Mouse (Mus musculus) limb, embryonic 15.5 days (tissue): ENCODE measurements around the gene Zbtb14. TPM values are rescaled to one million over a fixed set of nuclear protein-coding genes. Genes with fewer than 3 reads are reported as not detected.

Source experiments
- ATAC-seq: fragments of 200-750 bp; cut with Nextera tagmentation; 2 replicates; pipeline ENCODE4 v1.8.0; 2017; ENCODE audit warnings: low read depth, moderate TSS enrichment; ENCODE audit not compliant: insufficient number of reproducible peaks, low FRiP score, low TSS enrichment
- H3K27ac ChIP-seq: fragments of 300-500 bp; sonication (generic); 2 replicates; pipeline ENCODE4 v1.5.1; 2015; ENCODE audit warnings: moderate library complexity, mild to moderate bottlenecking, inconsistent platforms
- H3K27me3 ChIP-seq: fragments of 300-500 bp; sonication (generic); 2 replicates; pipeline ENCODE4 v1.6.1; 2015; ENCODE audit warnings: inconsistent platforms
- H3K36me3 ChIP-seq: fragments of 300-500 bp; sonication (generic); 2 replicates; pipeline ENCODE4 v1.6.1; 2015; ENCODE audit warnings: inconsistent platforms
- H3K4me1 ChIP-seq: fragments of 300-500 bp; sonication (generic); 2 replicates; pipeline ENCODE4 v1.6.1; 2015; ENCODE audit warnings: inconsistent platforms
- H3K4me2 ChIP-seq: fragments of 300-500 bp; sonication (generic); 2 replicates; pipeline ENCODE4 v1.6.1; 2015; ENCODE audit warnings: mild to moderate bottlenecking, inconsistent platforms
- H3K4me3 ChIP-seq: fragments of 300-500 bp; sonication (generic); 2 replicates; pipeline ENCODE4 v1.5.1; 2015; ENCODE audit warnings: mild to moderate bottlenecking, inconsistent platforms
- H3K9ac ChIP-seq: fragments of 300-500 bp; sonication (generic); 2 replicates; pipeline ENCODE4 v1.6.1; 2015; ENCODE audit warnings: inconsistent platforms
- H3K9me3 ChIP-seq: fragments of 300-500 bp; sonication (generic); 2 replicates; pipeline ENCODE4 v1.6.1; 2016; ENCODE audit warnings: inconsistent platforms
- WGBS: fragments of 180-500 bp; shearing (Covaris S2); methylation state at CpG from one replicate; pipeline ENCODE4 v1.1.7; 2015; 5-methylcytosine and 5-hydroxymethylcytosine counted together
- polyA plus RNA-seq: library from polyadenylated mRNA; unstranded; fragments of >200 nt; fragmentation: Nextera tagmentation; extraction: Ambion mirVana; gene quantifications from 2 replicates; pipeline ENCODE4 v1.2.1, GENCODE M21; 2015

Gene Zbtb14
- polyA plus RNA-seq, 1 experiment from 2014 or later = 19.8 TPM

DNA sequence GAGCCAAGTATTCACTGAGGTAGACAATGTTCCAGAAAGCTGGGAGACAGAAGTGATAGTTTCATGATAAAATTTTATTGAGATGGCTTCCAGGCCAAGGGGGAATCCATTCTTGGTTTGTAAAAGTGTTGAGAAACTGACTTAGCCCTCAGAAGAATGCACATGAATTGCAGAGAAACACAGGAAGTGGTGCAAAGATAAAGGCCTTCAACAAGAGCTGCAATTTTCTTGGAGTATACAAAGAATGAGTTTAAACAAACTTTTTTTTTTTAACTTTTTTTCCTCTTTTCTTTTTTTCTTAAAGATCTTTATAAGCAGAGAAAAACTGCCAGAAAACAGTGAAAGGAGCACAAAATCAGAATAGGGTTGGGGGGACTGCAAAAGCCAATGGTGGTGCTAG, 33.3 kb downstream of the Zbtb14 start:
- Histone ChIP-seq H3K4me2 (peak overlapping the region; percentile 64), H3K4me3 (peak overlapping the region; percentile 84), H3K36me3 (no peaks in the 10 kb centered on the region), H3K27me3 (no peaks in the 10 kb centered on the region), H3K27ac (no peak overlapping the region), H3K9ac (no peak overlapping the region), H3K4me1 (peaks cover 2% of the 10 kb centered on the region; the same call in 1 of the 2 replicates), H3K9me3 (no peaks in the 10 kb centered on the region)
- no peak for ATAC-seq

DNA sequence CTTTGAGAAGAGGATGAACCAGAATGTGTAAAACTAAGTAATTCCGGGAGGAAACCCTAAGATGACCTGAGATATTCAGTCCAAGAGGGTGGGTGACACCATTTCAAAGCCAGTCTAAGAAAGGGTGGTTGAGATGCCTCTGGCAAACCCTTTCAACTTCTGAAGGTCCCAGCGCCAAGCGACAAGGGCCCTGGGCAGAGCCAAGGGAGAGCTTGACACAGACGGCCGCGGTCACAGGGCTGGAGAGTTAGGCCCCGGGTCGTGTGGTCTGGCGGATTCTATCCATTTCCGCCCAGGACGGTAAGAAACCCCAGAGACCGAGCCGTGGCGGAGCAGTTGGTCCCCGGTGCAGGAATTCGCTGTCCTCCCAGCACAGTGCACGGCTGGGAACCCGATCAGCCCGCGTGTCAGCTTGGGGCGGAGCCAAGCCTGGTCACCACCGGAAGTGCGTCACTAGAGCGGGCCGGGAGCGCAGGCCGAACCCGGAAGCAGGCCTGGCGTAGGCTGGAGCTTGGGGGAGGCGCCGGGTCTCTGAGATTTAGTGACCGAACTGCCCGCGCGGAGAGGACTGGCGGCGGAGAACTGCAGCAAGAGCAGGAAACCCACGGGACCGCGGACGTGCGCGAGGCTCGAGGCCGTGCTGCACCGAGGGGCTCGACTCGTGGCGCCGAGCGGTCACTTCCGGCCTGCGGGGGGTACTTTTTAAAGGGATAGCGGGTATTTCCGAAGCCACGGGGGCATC, 34.2 kb downstream of the Zbtb14 start:
- H3K9me3 ChIP-seq = no peaks in the 10 kb centered on the region
- no peaks in the 10 kb centered on the region for H3K36me3 ChIP-seq
- WGBS = under 1% methylated on average over 55 of the region's 56 CpGs
- peak overlapping the region; percentile 64 for H3K4me2 ChIP-seq
- peak overlapping the region; percentile 98 for H3K27ac ChIP-seq
- H3K4me3 ChIP-seq = peak overlapping the region; percentile 84
- peak; percentile 97 for ATAC-seq
- no peaks in the 10 kb centered on the region for H3K27me3 ChIP-seq
- peaks cover 2% of the 10 kb centered on the region; the same call in 1 of the 2 replicates for H3K4me1 ChIP-seq
- peak overlapping the region; percentile 71 for H3K9ac ChIP-seq

DNA sequence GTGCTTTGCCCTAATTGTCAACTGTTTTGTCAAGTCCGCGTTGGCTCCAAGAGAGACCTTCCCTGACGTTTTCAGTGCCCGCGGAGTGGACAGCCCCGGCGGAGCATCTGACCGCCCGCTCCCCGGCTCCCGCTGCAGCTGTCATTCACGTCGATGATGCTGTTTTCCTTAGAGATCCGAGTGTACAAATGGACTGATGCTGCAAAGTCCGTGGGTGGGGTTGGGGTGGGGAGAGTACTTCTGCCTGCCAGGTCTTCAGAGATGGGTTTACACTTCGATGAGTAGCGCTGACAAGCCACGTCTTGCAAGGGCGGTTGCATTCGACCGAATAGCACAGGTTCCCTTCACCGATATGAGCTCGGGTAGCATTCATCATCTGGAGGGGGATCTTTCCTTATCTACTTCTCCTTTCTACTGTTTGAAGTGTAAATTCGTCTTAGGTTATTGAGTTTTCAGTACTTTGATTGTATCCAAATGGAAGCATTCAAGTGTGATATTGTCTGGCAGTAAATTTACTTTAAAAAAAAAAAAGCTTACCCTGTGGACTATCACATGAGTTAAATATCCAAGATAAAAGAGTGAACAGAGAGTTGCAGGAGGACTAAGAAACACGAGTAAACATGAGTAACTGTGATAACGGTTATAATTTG, 35.0 kb downstream of the Zbtb14 start:
- H3K4me1 ChIP-seq = peaks cover 2% of the 10 kb centered on the region; the same call in 1 of the 2 replicates
- H3K27ac ChIP-seq = peak overlapping the region; percentile 98
- 3% methylated on average over 26 of the region's 26 CpGs for WGBS
- peak overlapping the region; percentile 64 for H3K4me2 ChIP-seq
- H3K27me3 ChIP-seq = no peaks in the 10 kb centered on the region
- ATAC-seq = peak; percentile 22; the same call in 1 of the 2 replicates
- no peaks in the 10 kb centered on the region for H3K9me3 ChIP-seq
- peak overlapping the region; percentile 71 for H3K9ac ChIP-seq
- H3K36me3 ChIP-seq = no peaks in the 10 kb centered on the region
- H3K4me3 ChIP-seq = peak overlapping the region; percentile 84

DNA sequence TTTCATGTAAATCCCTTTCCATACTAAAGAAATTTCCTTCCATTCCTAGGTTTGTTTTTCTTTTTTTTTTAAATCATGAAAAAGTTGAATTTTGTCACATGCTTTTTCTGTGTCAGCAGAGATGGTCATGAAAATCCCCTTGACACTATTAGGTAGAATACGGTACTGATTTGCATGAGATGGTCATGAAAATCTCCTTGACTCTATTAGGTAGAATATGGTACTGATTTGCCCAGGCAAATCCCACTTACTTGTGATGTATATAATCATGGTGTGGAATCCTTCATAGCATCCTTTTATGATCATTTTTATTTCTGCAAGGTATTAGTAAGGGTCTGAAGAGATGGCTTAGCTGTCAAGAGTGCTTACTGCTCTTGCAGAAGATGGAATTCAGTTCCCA, 38.7 kb downstream of the Zbtb14 start:
- Histone ChIP-seq H3K4me3 (no peak overlapping the region), H3K4me1 (peaks cover 2% of the 10 kb centered on the region; the same call in 1 of the 2 replicates), H3K9me3 (no peaks in the 10 kb centered on the region), H3K27ac (no peak overlapping the region), H3K27me3 (no peaks in the 10 kb centered on the region), H3K36me3 (no peaks in the 10 kb centered on the region), H3K9ac (no peak overlapping the region), H3K4me2 (no peak overlapping the region)
- 4% methylated on average over 1 of the region's 1 CpGs for WGBS
- ATAC-seq = no peak

DNA sequence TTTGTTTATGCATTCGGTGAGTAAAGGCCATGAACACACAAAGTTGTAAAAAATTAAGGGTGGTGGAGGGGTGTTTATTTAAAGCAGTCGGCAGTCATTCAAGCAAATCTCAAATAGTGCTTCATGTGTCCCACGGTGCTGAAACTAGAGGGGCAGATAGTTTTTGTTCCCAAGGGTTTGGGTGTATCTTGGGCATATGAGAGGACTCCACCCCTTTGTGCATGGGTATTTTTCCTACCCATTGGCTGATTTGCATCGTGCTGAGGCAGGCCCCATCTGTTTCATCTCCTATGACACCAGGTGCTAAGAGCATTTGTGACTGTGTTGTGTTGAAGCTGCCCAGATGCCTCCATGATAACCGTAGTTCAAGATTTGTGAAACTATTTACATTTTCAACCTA, 55.0 kb downstream of the Zbtb14 start:
- Histone ChIP-seq H3K27ac (no peak overlapping the region), H3K4me2 (no peak overlapping the region), H3K4me1 (peaks cover 14% of the 10 kb centered on the region), H3K36me3 (no peaks in the 10 kb centered on the region), H3K27me3 (peaks cover 50% of the 10 kb centered on the region), H3K9me3 (no peaks in the 10 kb centered on the region), H3K9ac (no peak overlapping the region), H3K4me3 (no peak overlapping the region)
- WGBS = 70% methylated on average over 5 of the region's 5 CpGs
- no peak for ATAC-seq

DNA sequence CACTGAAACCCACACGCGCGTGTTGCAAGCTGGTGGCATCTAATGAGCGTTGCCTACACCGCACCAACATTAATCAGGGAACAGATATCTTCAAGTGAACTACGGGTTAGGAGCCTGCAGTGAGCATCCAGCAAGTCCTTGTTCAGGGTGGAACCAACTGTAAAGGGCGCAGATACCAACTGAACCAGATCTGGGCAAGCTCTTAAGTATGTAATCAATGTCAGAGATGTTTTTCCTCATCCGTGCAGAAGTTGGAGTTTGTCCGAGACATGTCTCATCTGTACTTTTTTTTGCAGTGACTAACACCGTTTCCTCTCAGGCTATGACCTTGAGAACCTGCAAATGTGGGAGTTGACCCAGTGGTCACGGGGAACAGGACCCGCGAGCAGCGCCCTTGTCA, 55.6 kb downstream of the Zbtb14 start:
- Histone ChIP-seq H3K27me3 (peaks cover 51% of the 10 kb centered on the region), H3K36me3 (no peaks in the 10 kb centered on the region), H3K4me1 (peaks cover 14% of the 10 kb centered on the region), H3K27ac (no peak overlapping the region), H3K4me3 (peak overlapping the region; percentile 35; the same call in 1 of the 2 replicates), H3K4me2 (peak overlapping the region; percentile 70), H3K9ac (no peak overlapping the region), H3K9me3 (no peaks in the 10 kb centered on the region)
- ATAC-seq = no peak
- WGBS = 34% methylated on average over 14 of the region's 14 CpGs

DNA sequence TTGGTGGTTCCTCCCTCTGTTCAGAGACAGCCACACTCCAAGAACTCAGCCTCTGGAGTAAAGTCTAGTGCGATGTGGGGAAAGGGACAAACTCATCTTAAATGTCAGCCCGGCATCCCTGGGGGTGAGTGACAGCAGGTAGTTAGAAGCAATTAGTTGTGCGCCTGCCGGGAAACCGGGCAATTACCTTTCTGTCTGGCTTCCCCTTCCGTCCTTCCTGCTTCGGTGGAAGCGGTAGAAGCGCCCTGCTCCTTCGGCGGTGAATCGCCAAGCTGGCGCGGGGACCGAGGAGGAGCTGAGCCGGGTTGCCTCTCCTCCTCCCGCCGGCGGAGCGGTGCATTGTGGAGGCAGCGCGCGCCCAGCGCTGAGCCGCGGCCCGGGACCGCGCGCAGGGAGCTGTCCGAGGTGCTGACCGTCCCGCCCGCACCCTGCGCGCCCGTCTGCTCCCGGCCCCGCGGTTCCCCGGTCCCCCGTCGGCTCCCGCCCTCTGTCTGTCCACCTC, 56.2 kb downstream of the Zbtb14 start, which contains the start of gene Akain1:
TSS of gene Akain1 (plus strand) at position 337 of the 502 bp plus-strand sequence.
- H3K9ac ChIP-seq = no peak within 1 kb of the TSS
- no peaks in the 10 kb centered on the region for H3K36me3 ChIP-seq
- H3K4me2 ChIP-seq = peak within 1 kb of the TSS; percentile 70
- H3K27me3 ChIP-seq = peaks cover 56% of the 10 kb centered on the region
- H3K4me3 ChIP-seq = peak within 1 kb of the TSS; percentile 35
- no peak within 1 kb of the TSS for H3K27ac ChIP-seq
- H3K4me1 ChIP-seq = peaks cover 14% of the 10 kb centered on the region
- under 1% methylated on average over 31 of the region's 44 CpGs for WGBS
- H3K9me3 ChIP-seq = no peaks in the 10 kb centered on the region
- peak; percentile 86 for ATAC-seq

DNA sequence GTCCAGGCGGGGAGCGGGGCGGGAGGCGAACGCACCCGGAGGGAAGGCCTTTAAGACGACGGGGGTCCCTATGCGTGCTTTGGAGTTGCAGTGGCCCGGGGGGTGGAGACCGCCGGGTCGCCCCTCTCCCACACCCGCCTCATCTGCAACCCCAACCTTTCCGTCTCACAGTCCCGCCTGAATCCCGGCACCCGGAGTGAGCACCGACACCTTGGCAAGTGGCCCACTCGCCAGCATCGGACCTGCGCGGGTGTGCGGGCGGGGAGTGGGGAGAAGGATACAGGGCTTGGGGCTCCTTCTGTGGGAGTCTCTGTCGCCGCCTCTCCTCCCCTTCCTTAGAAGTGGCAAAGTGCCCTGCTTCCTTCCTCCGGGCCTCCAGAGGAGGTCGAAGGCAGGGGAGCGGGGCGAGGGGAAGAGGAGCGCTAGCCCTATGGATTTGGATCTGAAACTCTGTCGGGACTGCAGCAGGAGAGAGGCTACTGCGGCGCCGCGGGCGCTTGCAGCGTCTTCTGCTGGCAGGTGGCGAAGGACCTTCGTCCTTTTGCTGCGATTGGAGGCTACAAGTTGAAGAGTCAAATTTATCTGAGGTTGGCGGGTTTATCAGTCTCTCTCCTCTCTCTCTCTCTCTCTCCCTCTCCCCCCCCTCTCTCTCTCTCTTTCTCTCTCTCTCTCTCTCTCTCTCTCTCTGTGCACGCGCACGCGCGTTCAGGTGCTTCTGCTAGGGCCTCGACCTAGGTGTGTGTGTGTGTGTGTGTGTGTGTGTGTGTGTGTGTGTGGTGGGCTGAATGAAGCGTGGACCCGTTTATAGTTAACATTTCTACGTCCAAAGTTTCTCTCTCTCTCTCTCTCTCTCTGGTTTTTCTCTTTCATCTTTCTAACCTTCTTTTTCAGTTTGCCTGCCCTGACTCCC, 57.0 kb downstream of the Zbtb14 start:
- Histone ChIP-seq H3K4me3 (peak overlapping the region; percentile 35), H3K9me3 (no peaks in the 10 kb centered on the region), H3K4me2 (peak overlapping the region; percentile 70), H3K4me1 (peaks cover 14% of the 10 kb centered on the region), H3K9ac (no peak overlapping the region), H3K27me3 (peaks cover 57% of the 10 kb centered on the region), H3K36me3 (no peaks in the 10 kb centered on the region), H3K27ac (no peak overlapping the region)
- under 1% methylated on average over 52 of the region's 52 CpGs for WGBS
- ATAC-seq = no peak

Other genes starting within 250 kb of the Zbtb14 start
- not detected in 2 replicates for gene Akain1, start 56.3 kb downstream of the Zbtb14 start, polyA plus RNA-seq